Mouse (Mus musculus) kidney, postnatal 36 days (tissue): ENCODE results near the gene Stk38.
A peak's percentile ranks its signal among the peaks of the same experiment; 100 is the strongest.
"Not testable (repeated sequence)": the region's sequence is repeated elsewhere in the genome, so short reads cannot be mapped to it uniquely, and the experiment has no call there.

Source experiments
- DNase-seq, 2 experiments: peaks; one replicate each; pipeline ENCODE4 v3.0.0; 2021 to 2022; ENCODE audit warnings: mixed read lengths in 2 of 2

The Stk38 gene

GRCm38 (mm10) chr17:29035506-29035905 lies 27.7 kb upstream of the Stk38 start:
- DNase-seq: no peak

- no peak for DNase-seq
These were observed 26.5 kb upstream of the Stk38 start for GRCm38 (mm10) chr17:29034264-29034663.

GRCm38 (mm10) chr17:29033569-29034061 lies 25.8 kb upstream of the Stk38 start:
- peak; percentile 49 to 60 for DNase-seq

GRCm38 (mm10) chr17:29032274-29033069 lies 24.7 kb upstream of the Stk38 start, which contains the start of gene Srsf3:
Gene Srsf3 (plus strand): TSS chr17:29032628.
- DNase-seq: peak; percentile 99

- peak in 1 of 2 experiments; percentile 70 for DNase-seq
These were observed 24.0 kb upstream of the Stk38 start for GRCm38 (mm10) chr17:29031771-29032273.

GRCm38 (mm10) chr17:29031085-29031711 lies 23.4 kb upstream of the Stk38 start:
- DNase-seq: not testable (repeated sequence)

- no peak for DNase-seq
These were observed 22.7 kb upstream of the Stk38 start for GRCm38 (mm10) chr17:29030321-29031034.

GRCm38 (mm10) chr17:29026652-29027356 lies 19.0 kb upstream of the Stk38 start:
- DNase-seq: no peak

- peak; percentile 39 to 46 for DNase-seq
These were observed 17.2 kb upstream of the Stk38 start for GRCm38 (mm10) chr17:29024896-29025565.

- no peak for DNase-seq
These were observed 16.5 kb upstream of the Stk38 start for GRCm38 (mm10) chr17:29024047-29024892.

- DNase-seq: no peak
These were observed 15.6 kb upstream of the Stk38 start for GRCm38 (mm10) chr17:29023346-29023745.

- DNase-seq: peak in 1 of 2 experiments; percentile 56
These were observed 14.5 kb upstream of the Stk38 start for GRCm38 (mm10) chr17:29022230-29022819.

- DNase-seq: peak; percentile 36 to 42
These were observed 12.6 kb upstream of the Stk38 start for GRCm38 (mm10) chr17:29020444-29020843.

GRCm38 (mm10) chr17:29019391-29019790 lies 11.6 kb upstream of the Stk38 start:
- DNase-seq: no peak

GRCm38 (mm10) chr17:29018292-29018984 lies 10.6 kb upstream of the Stk38 start:
- DNase-seq: peak in 1 of 2 experiments; percentile 49

GRCm38 (mm10) chr17:29016705-29017104 lies 8.9 kb upstream of the Stk38 start:
- no peak for DNase-seq

- DNase-seq: peak; percentile 51 to 72
These were observed 7.8 kb upstream of the Stk38 start for GRCm38 (mm10) chr17:29015638-29016037.

GRCm38 (mm10) chr17:29014235-29014634 lies 6.4 kb upstream of the Stk38 start:
- no peak for DNase-seq

GRCm38 (mm10) chr17:29009181-29009580 lies 1.4 kb upstream of the Stk38 start:
- no peak for DNase-seq

- no peak for DNase-seq
These were observed 493 bp upstream of the Stk38 start for GRCm38 (mm10) chr17:29008326-29008650.
